Mouse (Mus musculus) heart, adult 8-10 months (tissue): ENCODE measurements at regions not wholly inside any gene's neighbourhood (a gene's known extent, or its start where the extent isn't known, plus 50 kb on each side); places are given as distances from the start of the nearest gene placed in this dataset.
"Not testable (repeated sequence)": the region's sequence is repeated elsewhere in the genome, so short reads cannot be mapped to it uniquely, and the experiment has no call there.

Experiments used
- DNase-seq: peaks from one replicate; pipeline ENCODE4 v3.0.0; 2022; ENCODE audit warnings: low spot score

- peak; percentile 6 for DNase-seq
Observed at GRCm38 (mm10) chr14:59075845-59076745, 66.6 kb downstream of the 1700129C05Rik start.

GRCm38 (mm10) chr14:59072323-59073039 is 70.2 kb downstream of the 1700129C05Rik start:
- DNase-seq = no peak

GRCm38 (mm10) chr14:59070056-59070455 is 72.6 kb downstream of the 1700129C05Rik start:
- DNase-seq = no peak

- peak; percentile 13 for DNase-seq
Observed at GRCm38 (mm10) chr14:59066456-59067220, 76.1 kb downstream of the 1700129C05Rik start.

GRCm38 (mm10) chr14:59063221-59063620 is 79.5 kb downstream of the 1700129C05Rik start:
- no peak for DNase-seq

GRCm38 (mm10) chr14:59056832-59057231 is 85.9 kb downstream of the 1700129C05Rik start:
- no peak for DNase-seq

GRCm38 (mm10) chr14:59055283-59055682 is 87.4 kb downstream of the 1700129C05Rik start:
- no peak for DNase-seq

GRCm38 (mm10) chr14:59052421-59052820 is 90.3 kb downstream of the 1700129C05Rik start:
- DNase-seq = no peak

GRCm38 (mm10) chr14:59051478-59051879 is 91.2 kb downstream of the 1700129C05Rik start:
- no peak for DNase-seq

- no peak for DNase-seq
Observed at GRCm38 (mm10) chr14:59045687-59046086, 97.0 kb downstream of the 1700129C05Rik start.

GRCm38 (mm10) chr14:59045235-59045634 is 97.5 kb downstream of the 1700129C05Rik start:
- DNase-seq = no peak

- no peak for DNase-seq
Observed at GRCm38 (mm10) chr14:59042152-59042551, 100.5 kb downstream of the 1700129C05Rik start.

- not testable (repeated sequence) for DNase-seq
Observed at GRCm38 (mm10) chr14:59025757-59026156, 116.9 kb downstream of the 1700129C05Rik start.

- no peak for DNase-seq
Observed at GRCm38 (mm10) chr14:59009534-59009933, 133.2 kb downstream of the 1700129C05Rik start.

- DNase-seq = no peak
Observed at GRCm38 (mm10) chr14:58999106-58999778, 143.5 kb downstream of the 1700129C05Rik start.

- DNase-seq = no peak
Observed at GRCm38 (mm10) chr14:58994994-58995393, 147.7 kb downstream of the 1700129C05Rik start.

- no peak for DNase-seq
Observed at GRCm38 (mm10) chr14:58989644-58990217, 153.0 kb downstream of the 1700129C05Rik start.

- no peak for DNase-seq
Observed at GRCm38 (mm10) chr14:58987688-58988087, 155.0 kb downstream of the 1700129C05Rik start.

- no peak for DNase-seq
Observed at GRCm38 (mm10) chr14:58985838-58986237, 156.9 kb downstream of the 1700129C05Rik start.

- DNase-seq = no peak
Observed at GRCm38 (mm10) chr14:58976791-58977190, 165.9 kb downstream of the 1700129C05Rik start.

- no peak for DNase-seq
Observed at GRCm38 (mm10) chr14:58969248-58969647, 173.4 kb downstream of the 1700129C05Rik start.
